Mouse (Mus musculus) right cerebral cortex, postnatal 10 days (tissue): ENCODE results near the gene Itpkc.
A peak's percentile ranks its signal among the peaks of the same experiment; 100 is the strongest.

Experiments
- DNase-seq, 2 experiments: peaks; one replicate each; pipeline ENCODE4 v3.0.0; 2021; ENCODE audit warnings: low spot score in 2 of 2

The Itpkc gene

GRCm38 (mm10) chr7:27165007-27165655 lies 63.3 kb downstream of the Itpkc start:
- DNase-seq, result peak; percentile 51 to 57

- peak in 1 of 2 experiments; percentile 66 for DNase-seq
Observed at GRCm38 (mm10) chr7:27164112-27164947, 64.1 kb downstream of the Itpkc start.

- peak in 1 of 2 experiments; percentile 35 for DNase-seq
Observed at GRCm38 (mm10) chr7:27163450-27163805, 65.0 kb downstream of the Itpkc start.

- DNase-seq, result no peak
Observed at GRCm38 (mm10) chr7:27162780-27163449, 65.5 kb downstream of the Itpkc start.

- DNase-seq, result peak in 1 of 2 experiments; percentile 28
Observed at GRCm38 (mm10) chr7:27161744-27162143, 66.7 kb downstream of the Itpkc start.

GRCm38 (mm10) chr7:27160921-27161320 lies 67.5 kb downstream of the Itpkc start:
- DNase-seq, result peak in 1 of 2 experiments; percentile 27

GRCm38 (mm10) chr7:27159882-27160281 lies 68.6 kb downstream of the Itpkc start:
- DNase-seq, result peak; percentile 91 to 94

- DNase-seq, result peak in 1 of 2 experiments; percentile 36
Observed at GRCm38 (mm10) chr7:27159256-27159655, 69.2 kb downstream of the Itpkc start.

GRCm38 (mm10) chr7:27158171-27158570 lies 70.3 kb downstream of the Itpkc start:
- DNase-seq, result peak in 1 of 2 experiments; percentile 30
